Mouse (Mus musculus): ENCODE measurements around the gene Polr2c. TPM values are rescaled to one million over a fixed set of nuclear protein-coding genes. Genes with fewer than 3 reads are reported as not detected.
A peak's percentile ranks its signal among the peaks of the same experiment; 100 is the strongest.

Polr2c gene
- polyA plus RNA-seq (2015; fragmentation: Nextera tagmentation; extraction: Ambion mirVana), result 133 and 134 TPM in 2 replicates

DNA sequence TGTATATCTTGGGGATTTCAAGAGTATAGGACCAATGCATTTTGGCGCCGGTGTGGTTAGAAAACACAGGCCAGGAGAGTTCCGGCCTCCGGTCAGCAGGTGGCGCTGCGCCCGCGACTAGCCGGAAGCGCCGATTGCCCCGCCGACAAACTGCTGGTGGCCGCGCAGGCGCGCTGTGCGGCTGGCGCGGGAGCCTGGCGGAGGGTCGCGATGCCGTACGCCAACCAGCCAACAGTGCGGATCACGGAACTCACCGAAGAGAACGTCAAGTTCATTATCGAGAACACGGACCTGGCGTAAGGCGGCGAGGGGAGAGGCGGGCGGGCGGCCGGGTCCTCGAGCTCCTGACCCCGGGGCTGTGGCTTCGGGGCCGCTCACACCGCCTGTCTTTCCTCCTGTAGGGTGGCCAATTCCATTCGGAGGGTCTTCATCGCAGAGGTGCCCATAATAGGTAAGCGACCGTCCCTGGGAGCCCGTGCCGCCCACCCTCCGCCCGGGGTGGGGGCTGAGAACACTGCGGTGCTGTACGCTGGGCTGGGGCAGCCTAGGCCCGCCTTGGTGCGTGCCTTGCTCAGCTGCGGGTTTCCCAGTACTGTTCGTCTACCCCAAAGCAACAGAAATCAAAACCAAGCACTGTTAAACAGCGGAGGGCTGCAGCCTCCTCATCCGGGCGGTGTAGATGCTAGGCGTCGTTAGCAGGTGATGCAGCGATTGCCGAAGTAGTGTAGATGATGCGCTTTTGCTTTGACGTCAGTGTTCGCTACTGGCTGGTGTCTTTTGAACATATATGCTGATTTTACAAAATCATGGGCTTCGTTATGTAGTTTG, at the start of gene Polr2c:
Gene Polr2c (plus strand): TSS at position 105 of the 828 bp plus-strand sequence.
- under 1% methylated on average over 68 of the region's 68 CpGs for WGBS
- H3K4me2 ChIP-seq, result peak within 1 kb of the TSS; percentile 56
- H3K4me3 ChIP-seq (replicated peaks), result peak within 1 kb of the TSS; percentile 98
- peak; percentile 74 for ATAC-seq (ENCODE audit: insufficient read depth, low FRiP score, low read depth)
- peak within 1 kb of the TSS; percentile 93 for H3K9ac ChIP-seq
- H3K36me3 ChIP-seq, result peaks cover 25% of the 10 kb centered on the region
- 0 out of 2 replicates have a peak, but pooled peaks cover 3% of the 10 kb centered on the region for H3K4me1 ChIP-seq
- no peaks in the 10 kb centered on the region for H3K27me3 ChIP-seq (replicated peaks)
- H3K27ac ChIP-seq, result peak within 1 kb of the TSS; percentile 65
- no peaks in the 10 kb centered on the region for H3K9me3 ChIP-seq

DNA sequence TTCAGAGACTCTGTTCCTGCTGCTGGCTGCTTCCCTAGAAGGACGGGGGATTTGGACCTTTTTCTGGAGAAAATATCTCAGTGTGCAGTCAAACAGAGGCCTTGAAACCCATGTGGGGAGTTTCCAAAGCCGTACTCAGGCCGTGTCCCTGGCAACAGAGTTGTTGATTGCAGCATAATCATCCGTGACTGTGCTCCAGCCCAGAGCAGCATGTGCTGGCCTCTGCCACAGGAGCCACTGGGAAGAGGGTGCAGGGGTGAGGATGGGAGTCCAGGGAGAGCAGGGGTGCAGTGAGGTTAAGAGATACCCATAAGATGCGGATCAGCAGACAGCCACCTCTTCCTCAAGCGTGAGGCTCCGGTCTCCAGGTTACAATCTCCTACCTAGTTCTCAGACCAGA, 49.7 kb upstream of the Polr2c start:
- no peaks in the 10 kb centered on the region for H3K36me3 ChIP-seq
- H3K27ac ChIP-seq, result no peak overlapping the region
- no peak for ATAC-seq (ENCODE audit: insufficient read depth, low FRiP score, low read depth)
- 0 out of 2 replicates have a peak, but pooled peaks cover under 1% of the 10 kb centered on the region for H3K4me1 ChIP-seq
- WGBS, result 65% methylated on average over 7 of the region's 7 CpGs
- H3K9ac ChIP-seq, result no peak overlapping the region
- no peaks in the 10 kb centered on the region for H3K9me3 ChIP-seq
- H3K27me3 ChIP-seq (replicated peaks), result no peaks in the 10 kb centered on the region
- H3K4me3 ChIP-seq (replicated peaks), result no peak overlapping the region
- no peak overlapping the region for H3K4me2 ChIP-seq

- H3K4me3 ChIP-seq (replicated peaks), result no peak overlapping the region
- no peak overlapping the region for H3K4me2 ChIP-seq
- H3K27me3 ChIP-seq (replicated peaks), result no peaks in the 10 kb centered on the region
- H3K9me3 ChIP-seq, result no peaks in the 10 kb centered on the region
- no peak overlapping the region for H3K27ac ChIP-seq
- H3K4me1 ChIP-seq, result 0 out of 2 replicates have a peak, but pooled peaks cover 3% of the 10 kb centered on the region
- WGBS, result 72% methylated on average over 6 of the region's 6 CpGs
- H3K9ac ChIP-seq, result no peak overlapping the region
- ATAC-seq (ENCODE audit: insufficient read depth, low FRiP score, low read depth), result no peak
- no peaks in the 10 kb centered on the region for H3K36me3 ChIP-seq
Observed at GRCm38 (mm10) chr8:94808372-94808771, 48.9 kb upstream of the Polr2c start.

- ATAC-seq (ENCODE audit: insufficient read depth, low FRiP score, low read depth), result no peak
- H3K4me3 ChIP-seq (replicated peaks), result no peak within 1 kb of the TSS
- no peak within 1 kb of the TSS for H3K9ac ChIP-seq
- H3K27me3 ChIP-seq (replicated peaks), result no peaks in the 10 kb centered on the region
- H3K9me3 ChIP-seq, result no peaks in the 10 kb centered on the region
- 51% methylated on average over 3 of the region's 3 CpGs for WGBS
- no peaks in the 10 kb centered on the region for H3K36me3 ChIP-seq
- no peak within 1 kb of the TSS for H3K4me2 ChIP-seq
- no peak within 1 kb of the TSS for H3K27ac ChIP-seq
- 0 out of 2 replicates have a peak, but pooled peaks cover 3% of the 10 kb centered on the region for H3K4me1 ChIP-seq
Observed at GRCm38 (mm10) chr8:94810153-94810552, 47.1 kb upstream of the Polr2c start, which contains the start of gene Ccl17. Ccl17 (plus strand) TSS chr8:94810453.

GRCm38 (mm10) chr8:94810855-94811254, 46.4 kb upstream of the Polr2c start:
- H3K27ac ChIP-seq, result no peak overlapping the region
- no peaks in the 10 kb centered on the region for H3K9me3 ChIP-seq
- H3K4me2 ChIP-seq, result no peak overlapping the region
- no peaks in the 10 kb centered on the region for H3K27me3 ChIP-seq (replicated peaks)
- H3K4me1 ChIP-seq, result 0 out of 2 replicates have a peak, but pooled peaks cover 3% of the 10 kb centered on the region
- H3K4me3 ChIP-seq (replicated peaks), result no peak overlapping the region
- no peak overlapping the region for H3K9ac ChIP-seq
- WGBS, result 71% methylated on average over 5 of the region's 5 CpGs
- no peaks in the 10 kb centered on the region for H3K36me3 ChIP-seq
- no peak for ATAC-seq (ENCODE audit: insufficient read depth, low FRiP score, low read depth)

DNA sequence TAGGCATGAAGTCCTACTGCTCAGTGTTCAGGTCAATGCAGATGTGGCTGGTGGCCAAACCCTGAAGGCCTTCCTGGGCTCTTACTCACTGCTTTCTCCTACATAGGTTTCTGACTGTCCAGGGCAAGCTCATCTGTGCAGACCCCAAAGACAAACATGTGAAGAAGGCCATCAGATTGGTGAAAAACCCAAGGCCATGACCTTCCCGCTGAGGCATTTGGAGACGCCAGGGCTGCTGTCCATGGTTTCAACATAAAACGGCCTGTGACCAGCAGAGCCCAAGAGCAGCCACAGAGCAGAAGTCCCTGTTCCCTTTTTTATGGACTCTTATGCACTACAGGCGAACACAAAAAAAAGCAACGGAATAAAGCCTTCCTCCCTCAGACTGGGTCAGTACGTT, 45.6 kb upstream of the Polr2c start:
- Histone ChIP-seq H3K27me3 (replicated peaks) (no peaks in the 10 kb centered on the region), H3K9me3 (no peaks in the 10 kb centered on the region), H3K27ac (no peak overlapping the region), H3K36me3 (no peaks in the 10 kb centered on the region), H3K4me3 (replicated peaks) (no peak overlapping the region), H3K4me1 (0 out of 2 replicates have a peak, but pooled peaks cover 3% of the 10 kb centered on the region), H3K9ac (no peak overlapping the region), H3K4me2 (no peak overlapping the region)
- 65% methylated on average over 6 of the region's 6 CpGs for WGBS
- ATAC-seq (ENCODE audit: insufficient read depth, low FRiP score, low read depth), result no peak

GRCm38 (mm10) chr8:94812645-94813098, 44.6 kb upstream of the Polr2c start:
- H3K4me3 ChIP-seq (replicated peaks), result no peak overlapping the region
- H3K27ac ChIP-seq, result no peak overlapping the region
- H3K9ac ChIP-seq, result no peak overlapping the region
- peak overlapping the region; percentile 41; the same call in 1 of the 2 replicates for H3K4me2 ChIP-seq
- H3K4me1 ChIP-seq, result 0 out of 2 replicates have a peak, but pooled peaks cover 3% of the 10 kb centered on the region
- H3K27me3 ChIP-seq (replicated peaks), result no peaks in the 10 kb centered on the region
- H3K36me3 ChIP-seq, result no peaks in the 10 kb centered on the region
- H3K9me3 ChIP-seq, result no peaks in the 10 kb centered on the region
- WGBS, result 31% methylated on average over 6 of the region's 6 CpGs
- ATAC-seq (ENCODE audit: insufficient read depth, low FRiP score, low read depth), result peak; percentile 64; the same call in 1 of the 2 replicates

DNA sequence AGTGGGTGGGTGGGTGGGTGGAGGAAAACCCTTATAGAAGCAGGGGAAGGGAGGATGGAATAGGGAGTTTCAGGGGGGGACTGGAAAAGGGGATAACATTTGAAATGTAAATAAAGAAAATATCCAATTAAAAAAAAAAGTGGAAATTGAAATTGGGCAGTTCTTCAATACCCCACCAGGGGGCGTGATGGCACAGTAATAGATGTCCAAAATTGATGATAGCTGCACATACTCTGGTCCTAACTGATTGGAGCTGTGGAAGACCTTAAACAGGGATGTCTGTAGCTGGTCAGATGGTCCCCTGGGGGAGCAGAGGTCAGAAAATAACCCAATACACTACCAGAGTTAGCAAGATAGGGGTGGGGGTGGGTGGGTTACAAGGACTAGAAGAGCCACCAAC, 42.7 kb upstream of the Polr2c start:
- Histone ChIP-seq H3K4me2 (no peak overlapping the region), H3K27me3 (replicated peaks) (no peaks in the 10 kb centered on the region), H3K36me3 (no peaks in the 10 kb centered on the region), H3K9me3 (no peaks in the 10 kb centered on the region), H3K9ac (no peak overlapping the region), H3K27ac (no peak overlapping the region), H3K4me3 (replicated peaks) (no peak overlapping the region), H3K4me1 (0 out of 2 replicates have a peak, but pooled peaks cover 3% of the 10 kb centered on the region)
- 0% methylated on average over 1 of the region's 1 CpGs for WGBS
- ATAC-seq (ENCODE audit: insufficient read depth, low FRiP score, low read depth), result no peak

GRCm38 (mm10) chr8:94817933-94818332, 39.3 kb upstream of the Polr2c start:
- WGBS, result 79% methylated on average over 10 of the region's 11 CpGs
- peaks cover 15% of the 10 kb centered on the region; the same call in 1 of the 2 replicates for H3K36me3 ChIP-seq
- H3K9ac ChIP-seq, result no peak overlapping the region
- no peak overlapping the region for H3K4me2 ChIP-seq
- H3K9me3 ChIP-seq, result no peaks in the 10 kb centered on the region
- no peaks in the 10 kb centered on the region for H3K27me3 ChIP-seq (replicated peaks)
- no peak overlapping the region for H3K27ac ChIP-seq
- no peaks in the 10 kb centered on the region for H3K4me1 ChIP-seq
- ATAC-seq (ENCODE audit: insufficient read depth, low FRiP score, low read depth), result no peak
- H3K4me3 ChIP-seq (replicated peaks), result no peak overlapping the region

- 69% methylated on average over 6 of the region's 6 CpGs for WGBS
Observed at GRCm38 (mm10) chr8:94819671-94820179, 37.5 kb upstream of the Polr2c start.

GRCm38 (mm10) chr8:94820553-94820952, 36.7 kb upstream of the Polr2c start:
- Histone ChIP-seq H3K4me2 (no peak overlapping the region), H3K9me3 (no peaks in the 10 kb centered on the region), H3K36me3 (peaks cover 36% of the 10 kb centered on the region), H3K27me3 (replicated peaks) (no peaks in the 10 kb centered on the region), H3K9ac (no peak overlapping the region), H3K4me1 (no peaks in the 10 kb centered on the region), H3K27ac (no peak overlapping the region), H3K4me3 (replicated peaks) (no peak overlapping the region)
- ATAC-seq (ENCODE audit: insufficient read depth, low FRiP score, low read depth), result no peak
- 83% methylated on average over 7 of the region's 7 CpGs for WGBS

More at GRCm38 (mm10) chr8:94819671-94820179, 37.5 kb upstream of the Polr2c start:
- Histone ChIP-seq H3K27me3 (replicated peaks) (no peaks in the 10 kb centered on the region), H3K36me3 (peaks cover 29% of the 10 kb centered on the region; the same call in 1 of the 2 replicates), H3K4me1 (no peaks in the 10 kb centered on the region), H3K9ac (no peak overlapping the region), H3K4me2 (no peak overlapping the region), H3K4me3 (replicated peaks) (no peak overlapping the region), H3K27ac (no peak overlapping the region), H3K9me3 (no peaks in the 10 kb centered on the region)
- ATAC-seq (ENCODE audit: insufficient read depth, low FRiP score, low read depth), result no peak; the same call in 1 of the 2 replicates

GRCm38 (mm10) chr8:94821381-94821780, 35.9 kb upstream of the Polr2c start:
- Histone ChIP-seq H3K36me3 (peaks cover 38% of the 10 kb centered on the region), H3K4me3 (replicated peaks) (no peak overlapping the region)

More at GRCm38 (mm10) chr8:94821381-94821780, 35.9 kb upstream of the Polr2c start:
- Histone ChIP-seq H3K9ac (no peak overlapping the region), H3K27ac (no peak overlapping the region), H3K9me3 (no peaks in the 10 kb centered on the region), H3K4me2 (no peak overlapping the region), H3K4me1 (no peaks in the 10 kb centered on the region), H3K27me3 (replicated peaks) (no peaks in the 10 kb centered on the region)
- ATAC-seq (ENCODE audit: insufficient read depth, low FRiP score, low read depth), result no peak
- 88% methylated on average over 2 of the region's 2 CpGs for WGBS
